17 mouse cellular contexts compared by ENCODE assay signal in genomic region chr8:8959021-8959786, GRCm38 (mm10).
DNase-seq lines count a peak whose midpoint lies in the region; ATAC-seq lines count a peak whose summit lies in the region.
"Had no signal": no experiment of that assay in that cellular context is flagged by ENCODE, and none has a peak within 500 bp of the region (broad histone marks: within the 10 kb centered on the region; RNA-seq: fewer than 3 reads in every experiment).

No protein-coding gene starts in this region.

- H3K36me3 ChIP-seq in heart, embryonic 10.5 days = no peaks in the 10 kb centered on the region
- no peaks in the 10 kb centered on the region for H3K36me3 ChIP-seq in lung, embryonic 16.5 days (ENCODE audit: control insufficient read depth, insufficient read depth, low read length)
- H3K36me3 ChIP-seq: G1E had no signal

- no peak overlapping the region for H3K9ac ChIP-seq in lung, embryonic 16.5 days (ENCODE audit: low read length)

- WGBS in heart, embryonic 10.5 days = 65% methylated on average over 8 of the region's 8 CpGs
- WGBS in lung, embryonic 16.5 days = 56% methylated on average over 8 of the region's 8 CpGs

- peak; percentile 17; the same call in 1 of the 2 replicates for ATAC-seq in lung, embryonic 16.5 days (ENCODE audit: low read depth)
- ATAC-seq in frontal cortex, adult (ENCODE audit: low TSS enrichment) = no peak
- ATAC-seq: forebrain, embryonic 16.5 days had no signal

- H3K4me3 ChIP-seq in heart, embryonic 10.5 days = no peak overlapping the region
- no peak overlapping the region for H3K4me3 ChIP-seq in lung, embryonic 16.5 days (ENCODE audit: low read length)
- H3K4me3 ChIP-seq: embryonic facial prominence, embryonic 10.5 days; erythroblast, embryonic 14.5 days had no signal

- intact Hi-C loops in heart, postnatal 10 days (cut with DNase I) = no loop called here

- 0 out of 2 replicates have a peak overlapping the region, but pooled peaks have one; percentile 10 for H3K27ac ChIP-seq in heart, embryonic 10.5 days
- H3K27ac ChIP-seq in lung, embryonic 16.5 days (ENCODE audit: low read length) = no peak overlapping the region
- H3K27ac ChIP-seq: embryonic facial prominence, embryonic 10.5 days; macrophage had no signal

- DNase-seq in heart, embryonic 10.5 days (ENCODE audit: low spot score) = no peak
- no peak for DNase-seq in heart, postnatal 10 days
- peak; percentile 2 for DNase-seq in ovary, adult 18-20 months (ENCODE audit: low spot score)
- DNase-seq in ovary, postnatal 36 days (ENCODE audit: low spot score) = no peak
- DNase-seq in spleen, postnatal 4 days (ENCODE audit: low spot score in 2 of 2) = no peak
- DNase-seq: adrenal gland, adult 2 months; cerebellum, adult 9-10 months; gastrocnemius, postnatal 14 days; midbrain, embryonic 14.5 days; right cerebral cortex, postnatal 4 days had no signal

- no peak overlapping the region for H3K4me2 ChIP-seq in lung, embryonic 16.5 days (ENCODE audit: low read depth, low read length)

- H3K9me3 ChIP-seq in heart, embryonic 10.5 days = no peaks in the 10 kb centered on the region
- H3K9me3 ChIP-seq in lung, embryonic 16.5 days (ENCODE audit: control insufficient read depth, low read length) = 0 out of 2 replicates have a peak, but pooled peaks cover 3% of the 10 kb centered on the region
- H3K9me3 ChIP-seq: embryonic facial prominence, embryonic 10.5 days; G1E had no signal

- no peaks in the 10 kb centered on the region for H3K27me3 ChIP-seq in heart, embryonic 10.5 days (ENCODE audit: insufficient read depth, poor library complexity, severe bottlenecking)
- H3K27me3 ChIP-seq in lung, embryonic 16.5 days (ENCODE audit: control insufficient read depth, insufficient read depth, low read depth, low read length) = no peaks in the 10 kb centered on the region

- H3K4me1 ChIP-seq in heart, embryonic 10.5 days = peaks cover 4% of the 10 kb centered on the region
- peaks cover 2% of the 10 kb centered on the region; the same call in 1 of the 2 replicates for H3K4me1 ChIP-seq in lung, embryonic 16.5 days (replicated peaks; ENCODE audit: control insufficient read depth, insufficient read depth, low read length)
